Mouse (Mus musculus): Measurements from ENCODE around the gene Pfdn5.

DNA sequence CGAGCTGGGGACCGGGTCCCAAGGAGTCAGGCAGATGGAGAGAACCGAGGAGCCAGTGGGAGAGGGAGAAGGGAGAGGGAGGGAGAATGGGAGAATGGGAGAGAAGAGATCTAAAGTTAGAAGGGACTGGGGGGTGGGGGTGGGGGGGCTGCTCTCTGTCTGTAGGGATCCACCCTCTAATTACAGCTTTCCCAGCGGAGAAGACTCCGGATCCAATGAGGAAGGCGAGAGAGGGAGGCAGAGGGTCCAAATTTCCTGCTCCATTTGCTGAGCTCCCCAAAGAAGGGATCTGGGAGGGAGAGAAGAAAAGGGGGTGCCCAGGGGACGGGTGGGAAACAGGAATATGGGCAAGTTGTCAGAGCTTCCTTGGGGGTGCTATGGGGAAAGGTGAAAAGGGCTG lies 40.3 kb downstream of the Pfdn5 start:
- no peak for TF ChIP-seq CTCF (IDR thresholded peaks at IDR 0.05; ENCODE audit: borderline replicate concordance, insufficient read depth, low read length)
- no peak for TF ChIP-seq POLR2A (IDR thresholded peaks at IDR 0.05; ENCODE audit: low read depth, low read length)

All from embryonic fibroblast, embryonic 13.5 days (primary cell).